Mouse (Mus musculus) adrenal gland, postnatal 10 days (tissue): ENCODE data around the gene Lpp. TPM values are rescaled to one million over a fixed set of nuclear protein-coding genes. Genes with fewer than 3 reads are reported as not detected.

Experiments used
- DNase-seq: peaks from one replicate; pipeline ENCODE4 v3.0.0; 2021; ENCODE audit warnings: mixed read lengths
- total RNA-seq, 2 experiments: library from RNA; stranded (reverse); gene quantifications; 2 replicates each; pipeline ENCODE4 v1.2.3; 2021

Lpp gene
- total RNA-seq, 2 experiments from 2014 or later, result 42.2 to 60.6 TPM

- DNase-seq, result peak; percentile 41
These were observed 41.8 kb downstream of the Lpp start for GRCm38 (mm10) chr16:24435115-24435553.

DNA sequence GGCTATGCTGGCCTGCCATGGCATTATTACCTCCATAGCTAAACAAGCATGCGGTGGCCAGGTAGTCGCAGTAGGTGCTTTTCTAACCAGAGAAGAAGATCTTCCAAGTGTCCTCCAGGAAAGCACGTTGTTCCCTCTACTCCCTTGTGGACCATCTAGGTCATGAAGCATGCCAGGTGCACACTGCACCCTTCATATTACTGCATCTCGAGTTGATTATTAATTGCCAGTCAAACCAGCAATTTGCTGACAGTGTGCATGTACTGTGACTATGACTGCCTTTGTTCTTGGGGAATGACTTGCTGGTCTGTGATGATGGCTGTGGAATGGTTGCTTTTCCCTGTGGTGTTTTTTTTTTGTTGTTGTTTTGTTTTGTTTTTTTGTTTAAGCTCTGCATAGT is 45.1 kb downstream of the Lpp start:
- no peak for DNase-seq

- DNase-seq, result no peak
These were observed 48.0 kb downstream of the Lpp start for GRCm38 (mm10) chr16:24441338-24441737.

GRCm38 (mm10) chr16:24442500-24443122 is 49.3 kb downstream of the Lpp start:
- DNase-seq, result no peak

- DNase-seq, result no peak
These were observed 49.8 kb downstream of the Lpp start for GRCm38 (mm10) chr16:24443123-24443515.

- DNase-seq, result no peak
These were observed 50.2 kb downstream of the Lpp start for GRCm38 (mm10) chr16:24443555-24443954.

DNA sequence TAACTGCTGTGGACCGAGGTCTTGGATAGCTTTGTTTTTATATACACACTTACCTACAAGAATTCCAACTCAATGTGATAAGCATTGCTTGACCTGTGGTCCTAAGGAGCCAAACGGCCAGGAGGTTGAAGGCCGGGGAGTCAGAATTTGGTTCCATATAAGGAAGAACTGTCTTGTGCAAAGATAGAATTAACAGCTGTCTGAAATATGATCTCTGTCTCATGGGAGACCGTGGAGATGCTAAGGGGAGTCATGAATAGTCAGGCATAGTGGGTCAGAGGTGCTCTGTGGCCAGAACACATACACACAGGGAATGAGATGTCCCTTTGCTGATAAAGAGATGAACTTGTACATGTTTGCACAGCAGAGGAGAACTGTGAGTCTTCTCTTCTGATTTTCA is 51.5 kb downstream of the Lpp start:
- DNase-seq, result no peak

GRCm38 (mm10) chr16:24445473-24445872 is 52.2 kb downstream of the Lpp start:
- no peak for DNase-seq

- DNase-seq, result no peak
These were observed 53.1 kb downstream of the Lpp start for GRCm38 (mm10) chr16:24446449-24446848.

DNA sequence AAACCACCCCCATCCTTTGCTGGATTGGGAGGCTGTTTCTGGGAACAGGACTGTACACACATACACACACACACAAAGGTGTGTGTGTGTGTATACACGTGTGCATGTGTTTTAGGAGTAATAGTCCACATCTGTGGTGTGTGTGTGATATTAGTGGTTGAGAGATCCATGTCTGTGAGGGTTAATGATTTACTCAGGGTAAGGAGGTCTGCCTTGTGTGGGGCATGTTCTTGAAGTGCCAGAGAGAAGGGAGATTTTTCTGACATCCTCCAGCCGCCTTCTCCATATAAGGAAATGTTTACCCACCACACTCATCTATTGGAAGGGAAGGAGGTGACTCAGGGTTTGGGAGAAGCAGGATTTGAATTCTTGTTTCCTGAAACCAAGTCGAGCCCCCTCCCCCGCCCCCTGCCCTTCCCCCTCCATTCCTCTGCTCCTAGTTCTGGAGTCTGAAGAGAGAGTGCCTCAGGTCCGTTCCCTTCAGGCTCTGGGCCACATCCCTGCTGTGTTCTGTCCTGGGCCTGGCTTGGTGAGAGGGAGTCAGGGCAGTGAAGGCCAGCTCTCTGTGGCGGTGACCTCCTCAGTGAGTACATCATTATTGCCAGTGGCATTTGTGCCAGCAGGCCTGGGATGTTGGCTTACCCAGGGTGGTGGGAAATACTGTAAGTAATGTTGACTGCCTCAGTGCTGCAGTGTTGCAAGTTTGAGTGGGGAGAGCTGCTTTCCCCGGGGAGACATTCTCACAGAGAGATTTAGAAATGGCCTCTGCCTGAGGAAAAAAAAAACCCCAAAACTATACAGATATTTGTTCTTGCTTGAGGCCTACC is 54.6 kb downstream of the Lpp start:
- no peak for DNase-seq

DNA sequence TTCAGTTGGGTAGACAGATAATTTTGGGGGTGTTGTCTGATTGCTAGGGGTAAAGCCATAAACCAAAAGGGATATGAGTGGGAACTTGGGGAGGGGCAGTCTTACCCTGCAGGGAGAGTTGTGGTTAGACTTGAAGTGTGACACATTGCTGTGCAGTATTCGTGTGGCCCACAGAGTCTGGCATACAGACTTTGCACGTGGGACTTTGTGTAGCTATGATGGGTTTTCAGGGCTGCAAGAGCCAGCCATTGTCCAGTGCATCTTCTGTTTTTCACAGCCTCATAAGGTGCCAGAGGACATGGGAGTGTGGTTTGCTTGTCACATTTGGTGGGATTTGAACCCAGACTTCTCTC is 55.2 kb downstream of the Lpp start:
- DNase-seq, result no peak

DNA sequence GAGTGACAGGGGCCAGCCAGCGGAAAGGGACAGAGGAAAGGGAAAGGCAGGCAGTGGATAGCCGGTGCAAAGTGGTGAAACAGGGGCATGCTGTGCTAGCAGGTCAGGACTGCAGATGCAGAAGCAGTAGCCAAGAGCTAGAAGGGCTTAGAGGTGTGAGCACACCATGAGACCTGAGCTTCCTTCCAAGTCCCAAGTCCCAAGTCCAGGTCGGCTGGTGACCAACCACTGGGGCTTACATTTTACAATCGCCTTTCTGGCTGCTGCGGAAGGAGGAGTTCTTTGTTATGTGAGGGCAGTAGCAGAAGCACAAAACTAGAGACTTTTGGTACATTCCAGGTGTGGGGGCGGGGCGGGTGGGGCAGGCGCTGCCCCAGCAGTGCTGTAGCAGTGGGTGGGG is 56.5 kb downstream of the Lpp start:
- peak; percentile 54 for DNase-seq

GRCm38 (mm10) chr16:24450256-24450655 is 56.9 kb downstream of the Lpp start:
- DNase-seq, result no peak

DNA sequence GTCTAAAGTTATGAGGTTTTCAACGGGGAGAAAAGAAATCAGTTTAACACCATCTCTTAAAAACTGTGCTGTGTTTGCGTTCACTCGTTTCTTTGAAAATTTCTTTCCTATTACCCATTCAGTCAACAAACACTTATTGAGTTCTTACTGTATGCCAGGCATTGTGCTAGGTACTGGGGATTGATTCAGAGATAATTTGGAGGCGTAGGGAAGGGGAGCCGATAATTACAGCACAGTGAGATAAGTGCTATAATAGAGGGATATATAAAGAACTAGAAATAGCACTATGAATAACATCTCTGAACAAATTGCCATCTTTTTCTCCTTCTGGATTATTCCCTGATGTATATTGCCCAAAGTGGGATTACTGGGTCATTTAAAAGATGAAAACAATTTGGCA is 57.8 kb downstream of the Lpp start:
- no peak for DNase-seq

DNA sequence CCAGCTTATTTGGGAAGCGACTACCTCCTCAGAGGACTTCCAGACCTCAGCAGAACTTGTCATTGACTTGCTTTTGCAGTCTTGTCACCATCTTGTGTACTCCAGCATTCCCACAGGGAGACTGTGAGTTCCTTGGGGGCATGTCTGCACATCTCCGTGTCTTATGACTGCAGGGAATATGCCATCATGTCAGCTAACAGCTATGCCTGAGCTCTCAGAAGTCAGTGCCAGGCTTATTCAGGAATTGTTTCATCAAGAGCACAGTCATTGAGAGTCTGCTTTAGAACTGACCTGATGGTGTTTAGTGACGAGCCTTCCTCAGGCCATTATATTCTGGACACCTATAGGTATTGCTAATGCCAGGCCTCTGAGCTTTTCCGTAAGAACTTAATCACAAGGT is 60.2 kb downstream of the Lpp start:
- DNase-seq, result no peak

DNA sequence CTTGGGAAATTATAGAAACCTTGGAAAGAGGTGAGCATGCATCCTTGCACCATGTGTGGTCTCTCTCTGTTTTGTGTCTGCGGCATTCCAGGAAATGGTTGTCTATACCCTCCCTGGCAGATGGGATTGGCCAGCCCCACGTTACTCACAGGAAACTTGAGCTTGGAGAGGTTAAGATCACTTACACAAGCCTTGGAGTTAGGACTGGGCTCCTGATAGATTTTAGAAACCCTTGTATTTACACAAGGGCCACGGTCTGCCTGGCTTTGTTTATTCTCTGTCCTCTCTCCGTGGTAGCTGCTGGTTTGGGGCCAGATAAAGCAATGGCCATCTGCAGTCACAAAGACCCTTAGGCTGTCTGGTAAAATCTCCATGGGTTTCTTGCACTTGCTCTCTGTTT is 61.2 kb downstream of the Lpp start:
- no peak for DNase-seq

DNA sequence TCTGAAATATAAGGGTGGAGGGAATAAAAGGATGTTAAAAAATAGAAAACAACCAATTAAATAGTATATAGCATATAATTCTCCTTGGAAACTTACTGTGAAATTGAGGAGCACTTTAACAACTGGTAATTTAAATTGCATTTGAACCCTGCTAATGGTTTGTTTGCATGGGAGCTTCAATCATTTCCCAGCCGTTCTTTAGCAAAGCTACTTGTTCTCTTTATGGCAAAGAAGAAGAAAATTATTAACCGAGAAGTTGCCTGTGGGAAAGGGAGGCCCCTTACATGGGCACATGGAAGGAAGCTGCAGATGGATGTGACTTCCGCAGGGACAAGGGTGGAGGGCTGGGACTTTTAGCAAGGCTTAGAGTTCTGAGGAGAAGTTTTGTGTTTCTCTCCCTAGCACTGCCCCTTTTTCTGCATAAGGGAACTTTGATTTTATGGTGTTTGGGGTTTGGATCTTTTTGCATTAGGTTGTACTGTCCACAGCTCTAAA is 62.1 kb downstream of the Lpp start:
- no peak for DNase-seq

DNA sequence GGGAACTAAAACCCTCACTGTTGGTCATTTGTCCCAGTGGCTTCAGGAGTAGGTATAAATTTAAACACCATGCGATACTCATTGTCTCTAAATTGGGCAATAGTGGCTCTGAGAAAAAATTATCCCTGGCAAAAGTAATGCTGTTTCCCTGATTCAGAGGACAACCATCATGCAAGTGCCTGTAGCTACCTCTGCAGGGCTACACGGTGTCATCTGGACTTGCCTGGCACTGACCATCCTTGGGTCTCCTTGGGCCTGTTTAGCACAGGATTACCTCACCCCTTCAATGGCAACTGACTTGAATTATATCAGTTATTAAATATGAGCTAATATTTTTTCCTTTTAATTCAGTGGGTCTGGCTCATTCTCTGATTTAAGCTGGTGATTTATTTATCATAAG is 70.5 kb downstream of the Lpp start:
- no peak for DNase-seq

DNA sequence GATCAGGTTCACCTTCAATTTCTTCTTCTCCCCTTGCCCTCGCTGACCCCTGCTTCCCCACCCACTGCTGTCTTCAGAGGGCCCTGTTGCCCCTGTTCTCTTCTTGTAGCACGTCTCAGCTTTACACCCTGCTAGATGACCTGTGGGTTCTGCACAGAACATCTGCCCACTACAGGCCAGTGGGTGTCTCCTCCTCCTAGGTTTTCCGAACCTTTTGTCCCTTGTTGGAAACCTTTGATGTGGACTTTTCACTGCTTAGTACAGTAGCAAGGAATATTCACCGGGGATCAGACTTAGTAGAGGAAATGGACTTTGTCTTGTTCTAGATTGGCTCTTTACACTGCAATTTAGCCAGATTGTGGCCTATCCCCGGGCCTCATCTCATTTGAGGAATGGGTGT is 71.1 kb downstream of the Lpp start:
- DNase-seq, result no peak

DNA sequence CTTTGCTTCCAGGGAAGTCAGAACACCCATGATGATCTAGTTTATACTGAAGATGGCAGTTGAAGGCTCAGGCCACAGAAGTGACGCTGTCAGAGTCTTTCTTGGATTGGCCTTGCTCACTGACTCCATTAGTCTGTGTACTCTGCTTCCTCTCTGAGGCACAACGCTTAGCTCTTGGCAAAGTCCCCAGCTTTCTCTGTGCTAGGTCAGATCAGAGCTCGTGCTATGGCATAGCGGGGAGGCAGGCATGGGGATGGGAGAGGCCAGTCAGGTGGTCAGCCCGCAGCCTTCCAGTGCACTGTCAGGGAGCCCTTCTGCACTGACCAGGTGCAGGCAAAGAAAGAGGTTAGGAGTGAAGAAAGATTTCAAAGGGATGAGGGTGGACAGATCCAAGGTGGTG is 72.3 kb downstream of the Lpp start:
- peak; percentile 47 for DNase-seq

- DNase-seq, result no peak
These were observed 74.4 kb downstream of the Lpp start for GRCm38 (mm10) chr16:24467544-24468290.

DNA sequence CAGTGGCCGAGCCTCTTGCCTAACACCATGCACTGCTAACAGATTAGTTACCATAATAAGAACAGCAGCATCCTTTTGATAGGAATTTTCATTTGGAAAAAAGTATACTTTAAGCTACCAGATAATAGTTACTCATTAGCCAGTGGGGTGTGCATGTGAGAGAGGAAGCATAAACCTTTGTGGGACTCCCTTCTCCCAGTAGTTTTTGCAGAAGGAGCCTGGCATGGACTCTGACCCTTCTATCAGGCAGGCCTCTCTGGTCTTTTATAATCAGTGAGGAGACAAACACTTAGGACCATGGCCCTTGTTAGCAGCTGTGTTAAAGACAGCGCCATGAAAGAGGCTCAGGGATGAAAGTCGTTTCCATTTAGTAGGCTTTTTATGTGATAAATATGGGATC is 76.0 kb downstream of the Lpp start:
- DNase-seq, result no peak

GRCm38 (mm10) chr16:24470601-24471000 is 77.3 kb downstream of the Lpp start:
- no peak for DNase-seq
